Mouse (Mus musculus) liver, embryonic 12.5 days (tissue): ENCODE data around the gene Aanat. TPM values are rescaled to one million over a fixed set of nuclear protein-coding genes. Genes with fewer than 3 reads are reported as not detected.
"Not testable (repeated sequence)": the region's sequence is repeated elsewhere in the genome, so short reads cannot be mapped to it uniquely, and the experiment has no call there.

Source experiments
- ATAC-seq: fragments of 200-750 bp; cut with Nextera tagmentation; 2 replicates; pipeline ENCODE4 v1.8.0; 2017; ENCODE audit warnings: moderate number of reproducible peaks, mild to moderate bottlenecking, moderate library complexity
- H3K27ac ChIP-seq: fragments of 300-500 bp; sonication (generic); 2 replicates; pipeline ENCODE4 v1.5.1; 2016; ENCODE audit warnings: mild to moderate bottlenecking
- H3K27me3 ChIP-seq: fragments of 300-500 bp; sonication (generic); replicated peaks from 2 replicates; pipeline ENCODE4 v1.6.1; 2016; ENCODE audit warnings: mild to moderate bottlenecking, moderate library complexity
- H3K36me3 ChIP-seq: fragments of 300-500 bp; sonication (generic); 2 replicates; pipeline ENCODE4 v1.6.1; 2016; ENCODE audit warnings: mild to moderate bottlenecking, moderate library complexity
- H3K4me1 ChIP-seq: fragments of 300-500 bp; sonication (generic); 2 replicates; pipeline ENCODE4 v1.6.1; 2016
- H3K4me2 ChIP-seq: fragments of 300-500 bp; sonication (generic); 2 replicates; pipeline ENCODE4 v1.6.1; 2016; ENCODE audit warnings: mild to moderate bottlenecking, moderate library complexity
- H3K4me3 ChIP-seq: fragments of 300-500 bp; sonication (generic); 2 replicates; pipeline ENCODE4 v1.5.1; 2016; ENCODE audit warnings: mild to moderate bottlenecking, moderate library complexity
- H3K9ac ChIP-seq: fragments of 300-500 bp; sonication (generic); 2 replicates; pipeline ENCODE4 v1.6.1; 2016; ENCODE audit warnings: mild to moderate bottlenecking, moderate library complexity
- H3K9me3 ChIP-seq: fragments of 300-500 bp; sonication (generic); replicated peaks from 2 replicates; pipeline ENCODE4 v1.6.1; 2016; ENCODE audit warnings: mild to moderate bottlenecking, moderate library complexity
- WGBS: fragments of 180-500 bp; shearing (Covaris S2); methylation state at CpG from one replicate; pipeline ENCODE4 v1.1.7; 2016; ENCODE audit not compliant: insufficient replicate concordance; 5-methylcytosine and 5-hydroxymethylcytosine counted together
- polyA plus RNA-seq: library from polyadenylated mRNA; unstranded; fragments of >200 nt; fragmentation: Nextera tagmentation; extraction: Ambion mirVana; gene quantifications from 2 replicates; pipeline ENCODE4 v1.2.1, GENCODE M21; 2016

The Aanat gene
- polyA plus RNA-seq, 1 experiment from 2014 or later = not detected

- Histone ChIP-seq H3K9ac (peak overlapping the region; percentile 91), H3K36me3 (no peaks in the 10 kb centered on the region), H3K4me2 (peak overlapping the region; percentile 88), H3K27me3 (no peaks in the 10 kb centered on the region), H3K9me3 (no peaks in the 10 kb centered on the region), H3K4me3 (peak overlapping the region; percentile 72), H3K27ac (peak overlapping the region; percentile 90), H3K4me1 (peaks cover 88% of the 10 kb centered on the region)
- peak; percentile 74 for ATAC-seq
- 10% methylated on average over 41 of the region's 42 CpGs for WGBS
Observed at GRCm38 (mm10) chr11:116624131-116624832, 38.0 kb downstream of the Aanat start.

- peak; percentile 28 for ATAC-seq
- 36% methylated on average over 17 of the region's 17 CpGs for WGBS
- Histone ChIP-seq H3K27me3 (no peaks in the 10 kb centered on the region), H3K9me3 (no peaks in the 10 kb centered on the region), H3K4me2 (peak overlapping the region; percentile 88), H3K9ac (peak overlapping the region; percentile 55), H3K4me3 (no peak overlapping the region), H3K36me3 (no peaks in the 10 kb centered on the region), H3K4me1 (peaks cover 88% of the 10 kb centered on the region), H3K27ac (peak overlapping the region; percentile 90)
Observed at GRCm38 (mm10) chr11:116625081-116626000, 39.1 kb downstream of the Aanat start.

- peak within 1 kb of the TSS; percentile 90 for H3K27ac ChIP-seq
- no peak for ATAC-seq
- no peaks in the 10 kb centered on the region for H3K27me3 ChIP-seq
- H3K4me2 ChIP-seq = no peak within 1 kb of the TSS
- H3K4me3 ChIP-seq = no peak within 1 kb of the TSS
- no peaks in the 10 kb centered on the region for H3K9me3 ChIP-seq
- H3K4me1 ChIP-seq = peaks cover 83% of the 10 kb centered on the region
- H3K36me3 ChIP-seq = no peaks in the 10 kb centered on the region
- H3K9ac ChIP-seq = no peak within 1 kb of the TSS; the same call in 1 of the 2 replicates
- WGBS = 70% methylated on average over 10 of the region's 10 CpGs
Observed at GRCm38 (mm10) chr11:116626299-116627071, 40.3 kb downstream of the Aanat start, which contains the start of gene Rhbdf2. Rhbdf2 (minus strand) TSS chr11:116627019.

- peaks cover 75% of the 10 kb centered on the region for H3K4me1 ChIP-seq
- ATAC-seq = no peak
- no peak overlapping the region for H3K4me3 ChIP-seq
- no peak overlapping the region; the same call in 1 of the 2 replicates for H3K9ac ChIP-seq
- no peaks in the 10 kb centered on the region for H3K9me3 ChIP-seq
- no peaks in the 10 kb centered on the region for H3K36me3 ChIP-seq
- H3K27ac ChIP-seq = peak overlapping the region; percentile 51; the same call in 1 of the 2 replicates
- no peaks in the 10 kb centered on the region for H3K27me3 ChIP-seq
- 28% methylated on average over 10 of the region's 10 CpGs for WGBS
- no peak overlapping the region for H3K4me2 ChIP-seq
Observed at GRCm38 (mm10) chr11:116627072-116628020, 41.1 kb downstream of the Aanat start.

- WGBS = 58% methylated on average over 9 of the region's 9 CpGs
- Histone ChIP-seq H3K36me3 (no peaks in the 10 kb centered on the region), H3K27me3 (no peaks in the 10 kb centered on the region), H3K4me3 (no peak overlapping the region), H3K4me2 (no peak overlapping the region), H3K4me1 (peaks cover 61% of the 10 kb centered on the region), H3K9ac (no peak overlapping the region), H3K27ac (no peak overlapping the region), H3K9me3 (no peaks in the 10 kb centered on the region)
- no peak for ATAC-seq
Observed at GRCm38 (mm10) chr11:116628712-116629111, 42.5 kb downstream of the Aanat start.

GRCm38 (mm10) chr11:116629472-116629871 lies 43.2 kb downstream of the Aanat start:
- H3K9me3 ChIP-seq = no peaks in the 10 kb centered on the region
- ATAC-seq = no peak
- WGBS = 67% methylated on average over 6 of the region's 6 CpGs
- no peak overlapping the region for H3K4me2 ChIP-seq
- H3K4me1 ChIP-seq = peaks cover 56% of the 10 kb centered on the region
- no peak overlapping the region for H3K9ac ChIP-seq
- no peak overlapping the region for H3K27ac ChIP-seq
- no peaks in the 10 kb centered on the region for H3K27me3 ChIP-seq
- H3K4me3 ChIP-seq = no peak overlapping the region
- no peaks in the 10 kb centered on the region for H3K36me3 ChIP-seq

- no peak overlapping the region for H3K4me3 ChIP-seq
- no peak for ATAC-seq
- peaks cover 47% of the 10 kb centered on the region for H3K4me1 ChIP-seq
- no peaks in the 10 kb centered on the region for H3K9me3 ChIP-seq
- 45% methylated on average over 12 of the region's 12 CpGs for WGBS
- H3K4me2 ChIP-seq = no peak overlapping the region
- no peaks in the 10 kb centered on the region for H3K27me3 ChIP-seq
- H3K9ac ChIP-seq = no peak overlapping the region
- H3K36me3 ChIP-seq = no peaks in the 10 kb centered on the region
- peak overlapping the region; percentile 40; the same call in 1 of the 2 replicates for H3K27ac ChIP-seq
Observed at GRCm38 (mm10) chr11:116630171-116630965, 44.1 kb downstream of the Aanat start.

- no peaks in the 10 kb centered on the region for H3K36me3 ChIP-seq
- H3K27ac ChIP-seq = no peak overlapping the region
- no peak for ATAC-seq
- WGBS = 79% methylated on average over 10 of the region's 10 CpGs
- H3K4me1 ChIP-seq = peaks cover 21% of the 10 kb centered on the region; the same call in 1 of the 2 replicates
- H3K9ac ChIP-seq = no peak overlapping the region
- H3K4me3 ChIP-seq = no peak overlapping the region
- no peaks in the 10 kb centered on the region for H3K27me3 ChIP-seq
- H3K4me2 ChIP-seq = no peak overlapping the region
- H3K9me3 ChIP-seq = no peaks in the 10 kb centered on the region
Observed at GRCm38 (mm10) chr11:116632962-116633361, 46.7 kb downstream of the Aanat start.

- WGBS = 56% methylated on average over 8 of the region's 8 CpGs
- not testable (repeated sequence) for H3K9me3 ChIP-seq, ATAC-seq, H3K4me2 ChIP-seq, H3K9ac ChIP-seq, H3K27ac ChIP-seq, H3K36me3 ChIP-seq, H3K27me3 ChIP-seq, H3K4me1 ChIP-seq, H3K4me3 ChIP-seq
Observed at GRCm38 (mm10) chr11:116636607-116637006, 50.4 kb downstream of the Aanat start.

- no peak for ATAC-seq
- peaks cover 28% of the 10 kb centered on the region for H3K27me3 ChIP-seq
- no peak overlapping the region for H3K9ac ChIP-seq
- H3K27ac ChIP-seq = no peak overlapping the region
- H3K4me2 ChIP-seq = no peak overlapping the region
- no peak overlapping the region for H3K4me3 ChIP-seq
- H3K9me3 ChIP-seq = no peaks in the 10 kb centered on the region
- 29% methylated on average over 5 of the region's 5 CpGs for WGBS
- H3K4me1 ChIP-seq = peaks cover 19% of the 10 kb centered on the region
- no peaks in the 10 kb centered on the region for H3K36me3 ChIP-seq
Observed at GRCm38 (mm10) chr11:116641168-116641567, 54.9 kb downstream of the Aanat start.
